Mouse (Mus musculus): ENCODE measurements around the gene Ccdc144b.

Ccdc144b gene

GRCm38 (mm10) chr3:36025732-36026131 is 27.6 kb downstream of the Ccdc144b start:
- DNase-seq, result no peak

- DNase-seq, result no peak
Observed at GRCm38 (mm10) chr3:36011239-36011638, 42.1 kb downstream of the Ccdc144b start.

GRCm38 (mm10) chr3:36008411-36009154 is 44.8 kb downstream of the Ccdc144b start:
- DNase-seq, result no peak

- no peak for DNase-seq
Observed at GRCm38 (mm10) chr3:36004028-36004895, 49.1 kb downstream of the Ccdc144b start.

GRCm38 (mm10) chr3:36000275-36001239 is 52.8 kb downstream of the Ccdc144b start, which contains the start of gene Mccc1:
Mccc1 (minus strand) TSS chr3:36000678.
- peak; percentile 90 to 92 for DNase-seq

- no peak for DNase-seq
Observed at GRCm38 (mm10) chr3:35994552-35995531, 58.5 kb downstream of the Ccdc144b start.

GRCm38 (mm10) chr3:35990715-35991114 is 62.6 kb downstream of the Ccdc144b start:
- no peak for DNase-seq

GRCm38 (mm10) chr3:35988031-35988430 is 65.3 kb downstream of the Ccdc144b start:
- DNase-seq, result no peak

GRCm38 (mm10) chr3:35986266-35986665 is 67.1 kb downstream of the Ccdc144b start:
- DNase-seq, result no peak

- DNase-seq, result peak; percentile 47 to 48
Observed at GRCm38 (mm10) chr3:35973551-35973950, 79.8 kb downstream of the Ccdc144b start.

GRCm38 (mm10) chr3:35972985-35973384 is 80.4 kb downstream of the Ccdc144b start:
- peak in 1 of 2 experiments; percentile 7 for DNase-seq

GRCm38 (mm10) chr3:35971149-35971548 is 82.2 kb downstream of the Ccdc144b start:
- DNase-seq, result no peak

- DNase-seq, result no peak
Observed at GRCm38 (mm10) chr3:35970441-35970840, 82.9 kb downstream of the Ccdc144b start.

- DNase-seq, result no peak
Observed at GRCm38 (mm10) chr3:35967366-35967921, 85.9 kb downstream of the Ccdc144b start.

GRCm38 (mm10) chr3:35966493-35966892 is 86.9 kb downstream of the Ccdc144b start:
- DNase-seq, result no peak

GRCm38 (mm10) chr3:35964928-35965327 is 88.4 kb downstream of the Ccdc144b start:
- DNase-seq, result no peak

- no peak for DNase-seq
Observed at GRCm38 (mm10) chr3:35963921-35964320, 89.4 kb downstream of the Ccdc144b start.

GRCm38 (mm10) chr3:35963401-35963800 is 89.9 kb downstream of the Ccdc144b start:
- DNase-seq, result no peak

GRCm38 (mm10) chr3:35962967-35963366 is 90.4 kb downstream of the Ccdc144b start:
- no peak for DNase-seq

Measured in thymus, postnatal 36 days (tissue).